Mouse (Mus musculus) heart, embryonic 11.5 days (tissue): ENCODE data around the gene Rcc1. TPM values are rescaled to one million over a fixed set of nuclear protein-coding genes. Genes with fewer than 3 reads are reported as not detected.
A peak's percentile ranks its signal among the peaks of the same experiment; 100 is the strongest.
"Not testable (repeated sequence)": the region's sequence is repeated elsewhere in the genome, so short reads cannot be mapped to it uniquely, and the experiment has no call there.

Experiments
- ATAC-seq: fragments of 200-750 bp; cut with Nextera tagmentation; replicated peaks from 2 replicates; pipeline ENCODE4 v1.8.0; 2017; ENCODE audit warnings: moderate library complexity; ENCODE audit not compliant: insufficient number of reproducible peaks, low FRiP score, low TSS enrichment
- H3K27ac ChIP-seq: fragments of 300-500 bp; sonication (generic); 2 replicates; pipeline ENCODE4 v1.5.1; 2014; ENCODE audit warnings: mild to moderate bottlenecking, low read depth, low read length
- H3K27me3 ChIP-seq: fragments of 300-500 bp; sonication (generic); 2 replicates; pipeline ENCODE4 v1.6.1; 2014; ENCODE audit warnings: mild to moderate bottlenecking, low read length, mixed read lengths; ENCODE audit not compliant: control insufficient read depth, insufficient read depth
- H3K36me3 ChIP-seq: fragments of 300-500 bp; sonication (generic); 2 replicates; pipeline ENCODE4 v1.6.1; 2014; ENCODE audit warnings: mild to moderate bottlenecking, low read length, moderate library complexity, mixed read lengths; ENCODE audit not compliant: control insufficient read depth, insufficient read depth
- H3K4me1 ChIP-seq: fragments of 300-500 bp; sonication (generic); 2 replicates; pipeline ENCODE4 v1.6.1; 2014; ENCODE audit warnings: low read length; ENCODE audit not compliant: control insufficient read depth, insufficient read depth
- H3K4me2 ChIP-seq: fragments of 300-500 bp; sonication (generic); 2 replicates; pipeline ENCODE4 v1.6.1; 2014; ENCODE audit warnings: mild to moderate bottlenecking, moderate library complexity
- H3K4me3 ChIP-seq: fragments of 300-500 bp; sonication (generic); 2 replicates; pipeline ENCODE4 v1.5.1; 2014; ENCODE audit warnings: low read depth, low read length
- H3K9ac ChIP-seq: fragments of 300-500 bp; sonication (generic); 2 replicates; pipeline ENCODE4 v1.6.1; 2014; ENCODE audit warnings: mild to moderate bottlenecking, low read depth, low read length, moderate library complexity
- H3K9me3 ChIP-seq: fragments of 300-500 bp; sonication (generic); replicated peaks from 2 replicates; pipeline ENCODE4 v1.6.1; 2016; ENCODE audit warnings: low read length; ENCODE audit not compliant: control insufficient read depth
- WGBS: fragments of 180-500 bp; shearing (Covaris S2); extraction: QIAGEN DNeasy Blood & Tissue Kit; methylation state at CpG from one replicate; pipeline ENCODE4 v1.1.7; 2014; ENCODE audit not compliant: insufficient replicate concordance; 5-methylcytosine and 5-hydroxymethylcytosine counted together
- polyA plus RNA-seq: library from polyadenylated mRNA; unstranded; fragments of >200 nt; fragmentation: Nextera tagmentation; extraction: Ambion mirVana; gene quantifications from 2 replicates; pipeline ENCODE4 v1.2.1, GENCODE M21; 2014

The Rcc1 gene
- polyA plus RNA-seq, 1 experiment from 2014 or later, result 28.1 TPM

DNA sequence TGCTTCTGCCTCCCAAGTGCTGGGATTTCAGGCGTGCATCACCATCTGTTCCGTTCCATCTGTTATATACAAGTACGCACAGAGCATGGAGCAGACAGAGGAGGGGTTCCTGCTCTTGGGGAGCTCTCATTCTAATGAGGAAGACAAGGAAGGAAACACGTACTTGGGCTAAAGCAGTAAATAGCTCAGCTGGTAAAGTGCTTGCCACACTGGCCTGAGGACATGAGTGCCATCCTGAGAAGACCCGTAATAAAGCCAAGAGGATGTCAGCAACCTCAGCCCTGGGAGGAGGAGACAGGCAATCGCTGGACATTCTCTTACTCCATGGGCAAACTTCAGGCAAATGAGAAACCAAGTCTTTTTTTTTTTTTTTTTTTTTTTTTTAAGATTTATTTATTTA lies 47.4 kb downstream of the Rcc1 start:
- 77% methylated on average over 6 of the region's 6 CpGs for WGBS
- Histone ChIP-seq H3K36me3 (peaks cover 10% of the 10 kb centered on the region), H3K4me2 (no peak overlapping the region), H3K9ac (no peak overlapping the region), H3K27me3 (no peaks in the 10 kb centered on the region), H3K9me3 (no peaks in the 10 kb centered on the region), H3K27ac (no peak overlapping the region), H3K4me1 (peaks cover 17% of the 10 kb centered on the region), H3K4me3 (no peak overlapping the region)
- no peak for ATAC-seq

DNA sequence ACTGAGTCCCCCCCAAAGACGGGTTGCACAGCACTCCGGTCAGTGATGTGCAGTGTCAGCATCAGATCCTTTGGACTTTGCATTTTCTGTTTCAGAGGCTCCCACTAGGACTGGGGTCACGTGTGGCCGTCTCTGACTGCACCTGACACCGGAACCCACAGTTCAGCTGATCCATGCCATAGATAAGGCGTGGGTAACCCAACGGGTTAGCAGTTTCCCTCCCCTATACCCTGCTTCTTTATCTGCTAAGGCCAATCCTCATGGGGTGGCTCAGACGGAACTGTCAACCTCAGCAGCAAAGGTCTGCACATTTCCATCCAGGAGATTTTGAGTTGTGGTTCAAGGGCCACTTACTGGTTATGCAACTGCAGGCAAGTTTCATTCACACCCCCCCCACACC lies 48.1 kb downstream of the Rcc1 start:
- 73% methylated on average over 8 of the region's 8 CpGs for WGBS

DNA sequence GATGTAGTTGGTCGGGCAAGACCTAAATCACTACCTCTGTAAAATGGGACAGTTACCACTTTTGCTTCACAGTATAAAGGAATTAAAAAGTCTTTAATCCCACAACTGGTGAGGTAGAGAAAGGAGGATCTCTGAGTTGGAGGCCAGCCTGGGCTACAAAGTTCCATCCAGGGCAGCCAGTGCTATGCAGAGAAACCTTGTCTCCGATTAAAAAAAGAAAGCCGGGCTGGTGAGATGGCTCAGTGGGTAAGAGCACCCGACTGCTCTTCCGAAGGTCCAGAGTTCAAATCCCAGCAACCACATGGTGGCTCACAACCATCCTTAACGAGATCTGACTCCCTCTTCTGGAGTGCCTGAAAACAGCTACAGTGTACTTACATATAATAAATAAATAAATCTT lies 49.9 kb downstream of the Rcc1 start:
- Histone ChIP-seq H3K9ac (peak overlapping the region; percentile 73), H3K4me2 (peak overlapping the region; percentile 76), H3K4me3 (peak overlapping the region; percentile 53)
- not testable (repeated sequence) for H3K4me1 ChIP-seq, H3K9me3 ChIP-seq, ATAC-seq, H3K27ac ChIP-seq, H3K27me3 ChIP-seq, H3K36me3 ChIP-seq
- 35% methylated on average over 6 of the region's 6 CpGs for WGBS

More for the DNA sequence above, 48.1 kb downstream of the Rcc1 start:
- Histone ChIP-seq H3K27me3 (no peaks in the 10 kb centered on the region), H3K36me3 (peaks cover 4% of the 10 kb centered on the region), H3K4me1 (peaks cover 14% of the 10 kb centered on the region), H3K4me2 (no peak overlapping the region), H3K9me3 (no peaks in the 10 kb centered on the region), H3K27ac (no peak overlapping the region), H3K9ac (no peak overlapping the region), H3K4me3 (no peak overlapping the region)
- no peak for ATAC-seq

DNA sequence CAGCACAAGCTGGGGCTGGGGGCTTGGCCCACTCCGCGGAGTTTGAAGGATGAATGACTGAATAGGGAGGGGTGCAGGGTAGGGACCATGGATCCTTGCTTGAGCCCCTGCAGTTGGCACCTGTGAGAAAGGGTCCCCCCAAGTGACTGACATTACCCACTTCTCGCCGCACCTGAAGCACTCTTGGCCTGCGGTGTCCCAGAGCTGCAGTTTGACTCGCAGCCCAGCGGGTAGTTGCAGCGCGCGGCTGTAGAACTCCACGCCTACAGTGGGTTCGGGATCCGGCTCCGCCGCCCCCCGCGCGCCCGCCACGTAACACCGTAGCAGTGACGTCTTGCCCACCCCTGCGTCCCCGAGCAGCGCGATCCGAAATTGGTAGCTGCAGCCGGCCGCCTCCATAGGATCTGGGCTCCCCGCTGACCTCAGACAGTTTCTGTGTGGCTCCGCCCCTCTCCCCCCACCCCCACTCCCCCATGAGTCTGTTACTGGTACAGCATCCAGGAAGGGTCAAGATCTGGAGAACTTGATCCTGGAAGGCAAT lies 50.4 kb downstream of the Rcc1 start, which contains the start of gene Rab42:
Rab42 (minus strand) TSS at position 447 of the 541 bp plus-strand sequence.
- no peak within 1 kb of the TSS for H3K27ac ChIP-seq
- 2% methylated on average over 31 of the region's 31 CpGs for WGBS

DNA sequence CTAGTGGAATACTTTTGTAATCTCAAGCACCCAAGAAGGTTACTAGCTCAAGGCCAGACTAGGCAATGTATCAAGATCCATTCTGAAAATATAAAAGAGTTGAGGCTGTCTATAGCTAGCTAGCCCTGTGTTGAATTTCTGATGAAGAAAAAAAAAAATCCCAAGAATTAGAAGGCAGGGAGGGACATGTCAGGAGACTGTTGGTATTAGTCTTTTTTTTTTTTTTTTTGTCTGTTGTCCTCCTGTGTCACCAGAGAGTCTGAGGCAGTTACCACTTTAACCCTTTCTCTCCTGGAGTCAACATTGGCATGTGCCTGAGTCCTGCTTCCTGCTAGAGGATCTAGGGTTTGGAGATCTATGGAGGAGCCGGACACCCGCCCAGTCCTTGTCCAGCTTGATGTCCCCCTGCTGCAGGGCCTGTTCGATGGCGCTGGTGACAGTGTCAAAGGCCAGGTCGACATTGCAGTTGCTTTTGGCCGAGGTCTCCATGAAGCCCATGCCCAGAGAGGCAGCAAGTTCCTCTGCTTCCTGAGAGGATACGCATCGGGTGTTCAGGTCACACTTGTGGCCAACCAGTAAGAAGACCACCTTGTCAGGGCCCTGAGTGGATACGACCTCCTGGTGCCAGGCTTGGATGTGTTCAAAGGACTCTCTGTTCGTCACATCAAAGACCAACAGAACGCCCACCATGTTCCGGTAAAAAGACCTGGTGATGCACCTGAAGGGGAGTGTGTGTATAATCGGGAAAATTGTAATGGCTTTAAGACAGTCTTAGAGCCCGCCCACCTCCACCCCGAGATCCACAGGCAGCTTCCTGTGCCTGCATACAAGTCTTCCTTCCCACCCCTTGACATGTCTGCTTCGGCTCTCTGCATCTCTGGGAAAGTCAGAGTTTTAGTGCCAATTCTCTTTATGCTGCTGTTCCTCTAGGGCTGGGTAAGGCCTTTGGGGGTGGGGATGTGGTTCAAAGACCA lies 51.2 kb downstream of the Rcc1 start:
- Histone ChIP-seq H3K4me1 (peaks cover 6% of the 10 kb centered on the region), H3K9me3 (no peaks in the 10 kb centered on the region), H3K27ac (no peak overlapping the region), H3K4me3 (peak overlapping the region; percentile 53), H3K27me3 (no peaks in the 10 kb centered on the region), H3K4me2 (peak overlapping the region; percentile 76), H3K9ac (peak overlapping the region; percentile 73; the same call in 1 of the 2 replicates), H3K36me3 (no peaks in the 10 kb centered on the region)
- ATAC-seq, result no peak
- 64% methylated on average over 16 of the region's 16 CpGs for WGBS

More for the DNA sequence above, 50.4 kb downstream of the Rcc1 start, which contains the start of gene Rab42:
- H3K27me3 ChIP-seq, result no peaks in the 10 kb centered on the region
- peak within 1 kb of the TSS; percentile 73 for H3K9ac ChIP-seq
- H3K9me3 ChIP-seq, result no peaks in the 10 kb centered on the region
- no peaks in the 10 kb centered on the region for H3K36me3 ChIP-seq
- H3K4me1 ChIP-seq, result peaks cover 6% of the 10 kb centered on the region
- ATAC-seq, result peak; percentile 66
- peak within 1 kb of the TSS; percentile 53 for H3K4me3 ChIP-seq
- peak within 1 kb of the TSS; percentile 76 for H3K4me2 ChIP-seq

DNA sequence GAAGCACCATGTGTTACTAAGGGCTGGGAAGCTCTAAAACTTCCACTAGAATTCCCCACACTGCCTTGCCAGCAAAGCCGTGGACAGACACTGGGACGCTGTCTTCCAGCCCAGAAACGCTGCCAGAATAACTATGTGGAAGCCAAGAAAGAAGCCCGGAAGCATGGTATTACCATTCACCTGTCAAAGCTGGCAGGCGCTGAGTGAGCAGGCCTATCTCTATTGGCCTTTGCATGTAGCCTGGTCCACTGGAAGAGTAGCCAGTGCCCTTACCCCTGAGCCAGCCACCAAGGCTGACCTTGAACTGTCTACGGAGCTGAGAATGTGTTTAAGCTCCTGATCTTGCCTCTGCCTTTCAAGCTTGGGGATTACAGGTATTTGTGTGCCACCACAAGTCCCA lies 51.9 kb downstream of the Rcc1 start:
- Histone ChIP-seq H3K4me2 (no peak overlapping the region), H3K27ac (no peak overlapping the region), H3K4me1 (peaks cover 6% of the 10 kb centered on the region), H3K4me3 (no peak overlapping the region), H3K9me3 (no peaks in the 10 kb centered on the region), H3K36me3 (no peaks in the 10 kb centered on the region), H3K9ac (no peak overlapping the region), H3K27me3 (no peaks in the 10 kb centered on the region)
- WGBS, result 63% methylated on average over 6 of the region's 6 CpGs
- no peak for ATAC-seq

DNA sequence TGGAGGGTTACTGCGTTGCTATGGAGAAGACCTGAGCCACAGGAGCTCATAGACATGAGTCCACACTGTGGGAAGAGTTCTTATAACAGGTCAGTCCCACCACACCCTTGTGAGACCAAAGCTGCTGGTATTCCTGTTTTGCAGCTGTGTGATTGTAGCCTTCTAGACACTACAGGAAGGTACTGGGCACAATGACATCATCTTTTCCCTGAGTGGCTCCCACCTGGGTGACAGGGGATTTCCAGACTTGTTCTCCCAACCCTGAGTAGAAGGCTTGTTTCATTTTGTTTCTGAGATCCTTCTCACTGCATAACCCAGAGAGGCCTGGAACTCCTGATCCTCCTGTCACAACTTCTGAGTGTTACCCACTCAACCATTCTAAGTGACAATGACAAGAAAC lies 53.6 kb downstream of the Rcc1 start:
- 100% methylated on average over 1 of the region's 1 CpGs for WGBS
- no peak overlapping the region for H3K4me2 ChIP-seq
- no peak overlapping the region for H3K9ac ChIP-seq

DNA sequence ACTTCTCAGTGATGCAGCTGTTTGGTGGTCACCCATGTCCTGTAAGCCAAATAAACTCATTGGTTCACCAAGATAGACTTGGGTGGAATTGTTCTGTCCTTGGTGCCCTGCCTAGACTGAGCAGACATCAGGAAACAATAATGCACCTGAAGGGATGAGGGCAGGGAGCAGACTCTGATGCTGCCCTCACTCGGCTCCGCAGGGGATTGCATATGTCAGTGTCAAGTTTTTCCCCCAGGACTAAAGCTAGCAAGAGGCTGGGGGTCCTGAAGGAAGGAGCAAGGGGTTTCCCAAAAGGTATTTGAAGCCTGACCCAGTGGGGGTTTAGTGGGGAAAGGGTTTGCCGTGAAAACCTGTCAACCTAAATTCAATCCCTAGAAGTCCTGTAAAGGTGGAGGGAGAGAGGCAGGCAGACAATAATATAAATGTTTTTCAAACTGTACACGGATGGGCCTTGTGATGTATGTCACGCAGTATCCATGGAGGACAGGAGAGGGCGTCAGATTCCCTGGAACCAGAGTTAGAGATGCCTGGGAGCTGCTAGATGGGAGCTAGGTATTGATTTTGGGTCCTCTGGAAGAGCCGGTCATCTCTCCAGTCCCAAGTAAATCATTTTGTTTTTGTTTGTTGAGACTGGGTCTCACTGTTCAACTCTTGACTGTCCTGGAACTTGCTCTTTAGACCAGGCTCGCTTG lies 57.6 kb downstream of the Rcc1 start:
- peaks cover 3% of the 10 kb centered on the region; the same call in 1 of the 2 replicates for H3K9me3 ChIP-seq
- no peak overlapping the region for H3K4me2 ChIP-seq
- H3K36me3 ChIP-seq, result peaks cover 9% of the 10 kb centered on the region
- no peak for ATAC-seq
- H3K27me3 ChIP-seq, result no peaks in the 10 kb centered on the region
- no peak overlapping the region for H3K9ac ChIP-seq
- H3K4me1 ChIP-seq, result no peaks in the 10 kb centered on the region
- 42% methylated on average over 8 of the region's 8 CpGs for WGBS
- H3K27ac ChIP-seq, result no peak overlapping the region
- no peak overlapping the region for H3K4me3 ChIP-seq

More for the DNA sequence above, 53.6 kb downstream of the Rcc1 start:
- H3K4me1 ChIP-seq, result peaks cover 6% of the 10 kb centered on the region
- no peaks in the 10 kb centered on the region for H3K27me3 ChIP-seq
- no peaks in the 10 kb centered on the region for H3K36me3 ChIP-seq
- no peaks in the 10 kb centered on the region for H3K9me3 ChIP-seq
- no peak overlapping the region for H3K27ac ChIP-seq
- ATAC-seq, result no peak
- H3K4me3 ChIP-seq, result no peak overlapping the region
